Mouse (Mus musculus): ENCODE measurements around the gene Ppme1.

DNA sequence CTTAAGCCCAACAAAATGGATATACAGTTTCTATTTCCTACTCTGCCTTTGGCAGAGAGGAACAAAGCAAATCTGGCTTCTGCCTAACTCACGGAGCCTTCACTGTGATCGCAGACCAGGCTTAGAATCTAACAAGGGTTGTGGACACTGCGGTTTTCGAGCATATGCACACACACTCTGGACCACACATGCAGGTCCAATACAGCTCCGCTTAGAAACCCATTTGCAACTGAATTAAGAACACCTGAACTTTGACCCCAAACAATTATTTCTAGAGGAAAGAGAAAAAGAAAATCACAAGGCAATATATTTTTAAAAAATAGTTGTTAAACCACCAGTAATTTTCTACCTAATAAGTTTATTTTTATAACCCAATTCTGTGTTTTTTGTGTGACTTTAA lies 15.8 kb downstream of the Ppme1 start:
- TF ChIP-seq CTCF (IDR thresholded peaks at IDR 0.05; ENCODE audit: borderline replicate concordance, extremely low read depth, insufficient read depth, insufficient read length) (no peak), POLR2A (IDR thresholded peaks at IDR 0.05; ENCODE audit: borderline replicate concordance, extremely low read depth, insufficient read depth, insufficient read length, poor library complexity, severe bottlenecking) (no peak)
